Mouse (Mus musculus) lung, postnatal 0 days (tissue): ENCODE data around the gene Olfr223. TPM values are rescaled to one million over a fixed set of nuclear protein-coding genes. Genes with fewer than 3 reads are reported as not detected.
A peak's percentile ranks its signal among the peaks of the same experiment; 100 is the strongest.

Experiments used
- ATAC-seq: fragments of 200-750 bp; cut with Nextera tagmentation; 2 replicates; pipeline ENCODE4 v1.8.0; 2017; ENCODE audit warnings: moderate library complexity
- DNase-seq: peaks from one replicate; pipeline ENCODE4 v3.0.0-alpha.2; 2016; ENCODE audit warnings: low spot score
- H3K27ac ChIP-seq: fragments of 300-500 bp; sonication (generic); 2 replicates; pipeline ENCODE4 v1.5.1; 2014; ENCODE audit warnings: antibody characterized with exemption, mild to moderate bottlenecking, low read length, mixed read lengths
- H3K27me3 ChIP-seq: fragments of 300-500 bp; sonication (generic); replicated peaks from 2 replicates; pipeline ENCODE4 v1.6.1; 2014; ENCODE audit warnings: low read length, mixed read lengths; ENCODE audit not compliant: insufficient read depth
- H3K36me3 ChIP-seq: fragments of 300-500 bp; sonication (generic); 2 replicates; pipeline ENCODE4 v1.6.1; 2014; ENCODE audit warnings: low read length, mixed read lengths; ENCODE audit not compliant: insufficient read depth
- H3K4me1 ChIP-seq: fragments of 300-500 bp; sonication (generic); 2 replicates; pipeline ENCODE4 v1.6.1; 2014; ENCODE audit warnings: antibody characterized with exemption, low read depth, low read length, mixed read lengths; ENCODE audit not compliant: insufficient read depth
- H3K4me2 ChIP-seq: fragments of 300-500 bp; sonication (generic); replicated peaks from 2 replicates; pipeline ENCODE4 v1.6.1; 2014; ENCODE audit warnings: low read depth, mild to moderate bottlenecking, low read length, moderate library complexity, mixed read lengths
- H3K4me3 ChIP-seq: fragments of 300-500 bp; sonication (generic); 2 replicates; pipeline ENCODE4 v1.5.1; 2014; ENCODE audit warnings: low read depth, low read length
- H3K9ac ChIP-seq: fragments of 300-500 bp; sonication (generic); replicated peaks from 2 replicates; pipeline ENCODE4 v1.6.1; 2014; ENCODE audit warnings: low read depth, mild to moderate bottlenecking
- H3K9me3 ChIP-seq: fragments of 300-500 bp; sonication (generic); 2 replicates; pipeline ENCODE4 v1.6.1; 2016; ENCODE audit warnings: low read length, mixed read lengths
- CTCF ChIP-seq: IDR thresholded peaks from 2 replicates; pipeline ENCODE4 v1.5.1; 2016; ENCODE audit warnings: antibody characterized with exemption, mild to moderate bottlenecking
- EP300 ChIP-seq: IDR thresholded peaks from 2 replicates; pipeline ENCODE4 v1.6.1; 2016; ENCODE audit warnings: antibody characterized with exemption, mild to moderate bottlenecking, control low read depth
- WGBS: fragments of 180-500 bp; shearing (Covaris S2); extraction: QIAGEN DNeasy Blood & Tissue Kit; methylation state at CpG from one replicate; pipeline ENCODE4 v1.1.7; 2014; 5-methylcytosine and 5-hydroxymethylcytosine counted together
- polyA plus RNA-seq: library from polyadenylated mRNA; unstranded; fragments of >200 nt; fragmentation: Nextera tagmentation; extraction: Ambion mirVana; gene quantifications from 2 replicates; pipeline ENCODE4 v1.2.1, GENCODE M21; 2015

The Olfr223 gene
- polyA plus RNA-seq, 1 experiment from 2014 or later, result not detected

DNA sequence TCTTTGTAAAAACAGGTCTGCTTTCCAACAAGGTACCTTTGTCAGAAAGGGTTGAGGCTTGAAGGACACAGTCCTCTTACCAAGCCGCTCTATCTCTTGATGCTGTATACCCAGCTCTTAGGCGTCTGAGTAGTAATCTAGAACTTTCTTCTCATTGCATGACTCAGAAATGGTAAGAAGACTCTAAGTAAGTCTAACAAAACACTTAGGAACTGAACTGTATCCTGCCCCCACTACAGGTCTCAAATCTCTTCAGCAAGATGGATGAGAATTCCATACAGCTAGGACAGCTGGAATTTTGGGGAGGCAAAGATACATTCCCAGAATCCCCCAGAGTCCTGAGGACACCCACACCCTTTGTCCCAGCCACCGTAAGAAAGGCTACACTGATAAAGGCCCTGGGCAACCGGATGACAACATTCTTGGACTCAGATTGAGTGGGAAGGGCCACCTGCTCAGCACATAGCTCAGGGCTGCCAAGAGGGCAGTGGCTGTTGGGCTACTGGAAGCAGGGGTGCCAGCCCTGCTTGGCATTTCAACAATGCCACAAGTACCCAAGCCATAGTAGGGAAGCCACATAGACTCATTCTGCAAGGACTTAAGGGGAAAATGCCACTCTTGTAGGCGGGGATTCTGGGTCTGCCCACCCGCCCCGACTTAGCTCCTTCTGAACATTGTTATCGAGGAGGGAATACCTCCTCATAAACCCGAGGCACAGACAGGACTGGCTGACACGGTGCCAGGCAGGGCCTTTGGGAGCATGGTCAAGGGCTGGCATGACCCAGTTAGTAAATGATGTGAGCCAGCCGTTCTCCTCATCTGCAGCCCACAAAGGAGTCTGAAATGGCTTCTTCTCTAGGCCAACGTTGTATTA lies 43.0 kb upstream of the Olfr223 start:
- H3K27me3 ChIP-seq, result no peaks in the 10 kb centered on the region
- peak; percentile 89 for ATAC-seq
- peak overlapping the region; percentile 75 for H3K27ac ChIP-seq
- H3K36me3 ChIP-seq, result no peaks in the 10 kb centered on the region
- H3K9ac ChIP-seq, result no peak overlapping the region
- WGBS, result 54% methylated on average over 12 of the region's 12 CpGs
- H3K4me2 ChIP-seq, result no peak overlapping the region
- H3K4me3 ChIP-seq, result no peak overlapping the region
- peaks cover 11% of the 10 kb centered on the region for H3K4me1 ChIP-seq
- TF ChIP-seq CTCF (no peak), EP300 (peak; percentile 95)
- peak; percentile 77 for DNase-seq
- no peaks in the 10 kb centered on the region for H3K9me3 ChIP-seq

GRCm38 (mm10) chr11:59635251-59635795 lies 42.2 kb upstream of the Olfr223 start:
- no peaks in the 10 kb centered on the region for H3K9me3 ChIP-seq
- no peak overlapping the region for H3K4me3 ChIP-seq
- H3K36me3 ChIP-seq, result no peaks in the 10 kb centered on the region
- ATAC-seq (no peak), DNase-seq (peak; percentile 4)
- 54% methylated on average over 9 of the region's 9 CpGs for WGBS
- TF ChIP-seq EP300, result no peak
- no peak for TF ChIP-seq CTCF
- H3K4me2 ChIP-seq, result no peak overlapping the region
- H3K27me3 ChIP-seq, result no peaks in the 10 kb centered on the region
- H3K4me1 ChIP-seq, result peaks cover 11% of the 10 kb centered on the region
- peak overlapping the region; percentile 75 for H3K27ac ChIP-seq
- H3K9ac ChIP-seq, result no peak overlapping the region

DNA sequence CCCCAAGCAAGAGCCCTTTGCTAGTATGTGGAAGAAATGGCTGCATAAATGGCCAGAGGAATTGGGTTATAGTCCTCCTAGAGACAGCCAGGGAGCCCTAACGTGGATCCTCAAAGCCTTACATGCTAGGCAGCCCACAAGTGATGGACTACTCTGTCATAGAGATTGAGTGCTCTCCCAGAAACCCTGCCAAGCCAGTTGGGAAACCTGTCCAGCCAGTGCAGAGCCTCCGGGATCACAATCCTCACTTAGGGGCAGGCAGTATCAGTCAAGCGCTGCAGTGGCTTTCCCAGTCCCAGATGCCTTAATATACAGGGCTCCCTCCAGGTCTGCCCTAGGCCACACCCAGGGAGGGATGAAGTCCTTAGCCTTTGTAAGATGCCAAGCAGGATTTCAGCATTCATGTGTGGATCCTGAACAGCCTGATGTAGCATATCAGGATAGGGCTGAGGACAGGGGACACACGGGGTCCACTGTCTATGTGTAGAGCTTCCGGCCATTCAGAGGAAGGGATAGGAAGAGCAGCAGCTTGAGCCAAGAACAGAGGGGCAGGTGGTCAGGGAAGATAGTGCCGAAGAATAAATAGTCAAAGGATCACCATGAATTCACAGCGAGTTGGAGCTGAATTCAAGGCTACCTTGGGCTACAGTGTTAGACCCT lies 41.0 kb upstream of the Olfr223 start:
- no peak overlapping the region for H3K4me2 ChIP-seq
- 45% methylated on average over 7 of the region's 7 CpGs for WGBS
- DNase-seq, result no peak
- TF ChIP-seq CTCF, result no peak
- no peak for TF ChIP-seq EP300
- no peak overlapping the region for H3K4me3 ChIP-seq
- H3K27ac ChIP-seq, result 0 out of 2 replicates have a peak overlapping the region, but pooled peaks have one; percentile 22
- peaks cover 11% of the 10 kb centered on the region for H3K4me1 ChIP-seq
- H3K36me3 ChIP-seq, result no peaks in the 10 kb centered on the region
- no peaks in the 10 kb centered on the region for H3K9me3 ChIP-seq
- H3K9ac ChIP-seq, result no peak overlapping the region
- no peak for ATAC-seq
- H3K27me3 ChIP-seq, result no peaks in the 10 kb centered on the region

GRCm38 (mm10) chr11:59633037-59633436 lies 39.9 kb upstream of the Olfr223 start:
- Histone ChIP-seq H3K9me3 (no peaks in the 10 kb centered on the region), H3K4me3 (no peak overlapping the region), H3K27ac (no peak overlapping the region), H3K4me1 (peaks cover 11% of the 10 kb centered on the region), H3K4me2 (no peak overlapping the region), H3K9ac (no peak overlapping the region), H3K27me3 (no peaks in the 10 kb centered on the region), H3K36me3 (no peaks in the 10 kb centered on the region)
- peak; percentile 81 for DNase-seq
- 24% methylated on average over 5 of the region's 5 CpGs for WGBS
- no peak for ATAC-seq
- TF ChIP-seq CTCF (peak; percentile 94), EP300 (no peak)

- no peak for ATAC-seq
- H3K27me3 ChIP-seq, result no peaks in the 10 kb centered on the region
- H3K36me3 ChIP-seq, result no peaks in the 10 kb centered on the region
- WGBS, result 65% methylated on average over 4 of the region's 4 CpGs
- no peaks in the 10 kb centered on the region for H3K9me3 ChIP-seq
- no peak for TF ChIP-seq EP300
- TF ChIP-seq CTCF, result no peak
- H3K4me3 ChIP-seq, result no peak overlapping the region
- peaks cover 11% of the 10 kb centered on the region for H3K4me1 ChIP-seq
- H3K9ac ChIP-seq, result no peak overlapping the region
- H3K4me2 ChIP-seq, result no peak overlapping the region
- no peak for DNase-seq
- H3K27ac ChIP-seq, result no peak overlapping the region
These were observed 38.9 kb upstream of the Olfr223 start for GRCm38 (mm10) chr11:59631980-59632379.

DNA sequence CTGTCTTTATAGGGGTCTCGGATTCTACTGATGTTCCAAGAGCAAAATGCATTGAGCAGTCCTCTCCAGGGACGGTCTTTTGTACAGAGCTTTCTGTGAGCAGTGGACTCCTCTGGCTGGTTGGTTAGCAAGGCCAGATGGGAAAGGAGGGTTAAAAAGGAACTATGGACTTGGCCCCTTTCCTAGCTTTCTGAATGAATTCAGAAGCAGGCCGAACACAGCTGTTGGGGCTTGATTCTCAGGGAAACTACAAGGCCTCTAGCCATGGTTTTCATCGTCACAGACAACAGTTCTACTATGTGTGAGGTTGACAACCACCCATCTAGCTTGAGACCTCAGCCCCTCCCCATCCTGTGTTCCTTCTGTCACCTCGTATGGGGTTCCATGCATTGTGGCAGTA lies 36.8 kb upstream of the Olfr223 start:
- Histone ChIP-seq H3K4me3 (no peak overlapping the region), H3K36me3 (no peaks in the 10 kb centered on the region), H3K27me3 (no peaks in the 10 kb centered on the region), H3K9me3 (no peaks in the 10 kb centered on the region), H3K9ac (no peak overlapping the region), H3K4me2 (no peak overlapping the region), H3K4me1 (peaks cover 11% of the 10 kb centered on the region), H3K27ac (no peak overlapping the region)
- peak; percentile 70 for DNase-seq
- 59% methylated on average over 5 of the region's 5 CpGs for WGBS
- ATAC-seq, result peak; percentile 27; the same call in 1 of the 2 replicates
- TF ChIP-seq CTCF (no peak), EP300 (no peak)
